Mouse (Mus musculus) ES-E14 (cell line): Measurements from ENCODE around the gene Trmt2b.

Source experiments
- CHD2 ChIP-seq: IDR thresholded peaks from 2 replicates; pipeline ENCODE4 v1.6.1; 2014; ENCODE audit warnings: mild to moderate bottlenecking, low read depth, low read length, inconsistent platforms
- HCFC1 ChIP-seq: IDR thresholded peaks from 2 replicates; pipeline ENCODE4 v1.6.1; 2012; ENCODE audit warnings: low read length, inconsistent platforms, borderline replicate concordance; ENCODE audit not compliant: insufficient read depth
- MAFK ChIP-seq: IDR thresholded peaks from 2 replicates; pipeline ENCODE4 v1.6.1; 2014; ENCODE audit warnings: mild to moderate bottlenecking, low read depth, low read length, inconsistent platforms; ENCODE audit not compliant: insufficient read depth
- ZC3H11A ChIP-seq: IDR thresholded peaks from 2 replicates; pipeline ENCODE4 v1.6.1; 2012; ENCODE audit warnings: low read depth, mild to moderate bottlenecking, inconsistent platforms, low read length, borderline replicate concordance
- ZNF384 ChIP-seq: IDR thresholded peaks from 2 replicates; pipeline ENCODE4 v1.6.1; 2012; ENCODE audit warnings: low read depth, low read length, inconsistent platforms

DNA sequence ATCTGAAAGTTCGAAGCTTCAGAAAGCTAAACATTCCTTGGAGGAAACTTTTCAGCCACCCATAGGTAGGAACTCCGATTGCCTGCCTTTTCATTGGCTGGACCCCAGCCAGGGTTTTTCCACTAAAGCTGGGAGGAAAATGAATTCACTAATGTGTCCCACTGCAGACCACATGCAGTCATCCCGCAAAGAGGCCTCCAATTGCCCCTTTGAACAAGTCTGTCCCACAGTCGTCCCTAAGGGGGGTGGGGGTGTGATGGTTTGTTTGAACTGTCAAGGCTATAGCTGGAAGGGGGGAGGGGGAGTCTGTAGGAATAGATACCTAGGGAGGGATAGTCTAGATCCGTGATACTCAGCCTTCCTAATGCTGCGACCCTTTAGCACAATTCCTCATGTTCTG lies 1.1 kb downstream of the Trmt2b start:
- TF ChIP-seq ZC3H11A (no peak), MAFK (no peak), HCFC1 (no peak), CHD2 (no peak), ZNF384 (no peak)
